Mouse (Mus musculus) stomach, embryonic 16.5 days (tissue): ENCODE results near the gene Prkch. TPM values are rescaled to one million over a fixed set of nuclear protein-coding genes. Genes with fewer than 3 reads are reported as not detected.

ENCODE experiments used
- ATAC-seq: fragments of 200-750 bp; cut with Nextera tagmentation; 2 replicates; pipeline ENCODE4 v1.8.0; 2017; ENCODE audit warnings: moderate number of reproducible peaks, moderate TSS enrichment; ENCODE audit not compliant: insufficient read depth, low FRiP score
- H3K27ac ChIP-seq: fragments of 300-500 bp; sonication (generic); 2 replicates; pipeline ENCODE4 v1.5.1; 2014; ENCODE audit warnings: low read length
- H3K27me3 ChIP-seq: fragments of 300-500 bp; sonication (generic); 2 replicates; pipeline ENCODE4 v1.6.1; 2014; ENCODE audit warnings: low read length, control low read depth, mixed read lengths; ENCODE audit not compliant: control insufficient read depth, insufficient read depth
- H3K36me3 ChIP-seq: fragments of 300-500 bp; sonication (generic); 2 replicates; pipeline ENCODE4 v1.6.1; 2014; ENCODE audit warnings: low read length; ENCODE audit not compliant: control insufficient read depth, insufficient read depth
- H3K4me1 ChIP-seq: fragments of 300-500 bp; sonication (generic); 2 replicates; pipeline ENCODE4 v1.6.1; 2014; ENCODE audit warnings: low read length, control low read depth, mixed read lengths; ENCODE audit not compliant: control insufficient read depth, insufficient read depth
- H3K4me2 ChIP-seq: fragments of 300-500 bp; sonication (generic); 2 replicates; pipeline ENCODE4 v1.6.1; 2014; ENCODE audit warnings: low read depth, low read length, mixed read lengths
- H3K4me3 ChIP-seq: fragments of 300-500 bp; sonication (generic); replicated peaks from 2 replicates; pipeline ENCODE4 v1.5.1; 2014; ENCODE audit warnings: mild to moderate bottlenecking, low read length
- H3K9ac ChIP-seq: fragments of 300-500 bp; sonication (generic); 2 replicates; pipeline ENCODE4 v1.6.1; 2014; ENCODE audit warnings: low read length
- H3K9me3 ChIP-seq: fragments of 300-500 bp; sonication (generic); replicated peaks from 2 replicates; pipeline ENCODE4 v1.6.1; 2016; ENCODE audit warnings: low read length, control low read depth; ENCODE audit not compliant: control insufficient read depth
- WGBS: fragments of 180-500 bp; shearing (Covaris S2); extraction: QIAGEN DNeasy Blood & Tissue Kit; methylation state at CpG from one replicate; pipeline ENCODE4 v1.1.7; 2014; 5-methylcytosine and 5-hydroxymethylcytosine counted together
- polyA plus RNA-seq: library from polyadenylated mRNA; unstranded; fragments of >200 nt; fragmentation: Nextera tagmentation; extraction: Ambion mirVana; gene quantifications from 2 replicates; pipeline ENCODE4 v1.2.1, GENCODE M21; 2015

Prkch gene
- polyA plus RNA-seq, 1 experiment from 2014 or later = 9.8 TPM

DNA sequence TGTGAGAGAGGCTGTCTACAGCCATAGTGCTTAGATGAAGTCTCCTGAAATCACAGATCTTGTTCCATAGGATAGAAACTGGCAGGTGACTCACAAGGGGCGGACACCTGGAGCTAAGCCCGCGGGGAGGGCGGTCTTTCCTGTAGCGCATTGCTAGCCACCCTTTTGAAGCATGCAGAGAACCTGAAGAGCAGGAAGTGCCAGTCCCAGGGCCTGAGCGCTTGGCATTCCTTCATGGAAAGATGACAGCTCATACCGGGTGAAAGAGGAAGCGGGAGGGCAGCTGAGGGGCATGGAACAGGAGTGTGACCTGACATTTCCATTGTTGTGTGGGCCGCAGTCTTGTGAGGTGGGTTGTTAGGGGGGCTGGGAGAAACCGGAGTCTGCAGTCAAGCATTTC, 33.1 kb downstream of the Prkch start:
- Histone ChIP-seq H3K9me3 (no peaks in the 10 kb centered on the region), H3K4me2 (peak overlapping the region; percentile 31; the same call in 1 of the 2 replicates), H3K9ac (no peak overlapping the region), H3K4me1 (0 out of 2 replicates have a peak, but pooled peaks cover 6% of the 10 kb centered on the region), H3K27me3 (no peaks in the 10 kb centered on the region), H3K27ac (peak overlapping the region; percentile 72), H3K36me3 (no peaks in the 10 kb centered on the region), H3K4me3 (no peak overlapping the region)
- WGBS = 31% methylated on average over 10 of the region's 10 CpGs
- ATAC-seq = peak; percentile 90

DNA sequence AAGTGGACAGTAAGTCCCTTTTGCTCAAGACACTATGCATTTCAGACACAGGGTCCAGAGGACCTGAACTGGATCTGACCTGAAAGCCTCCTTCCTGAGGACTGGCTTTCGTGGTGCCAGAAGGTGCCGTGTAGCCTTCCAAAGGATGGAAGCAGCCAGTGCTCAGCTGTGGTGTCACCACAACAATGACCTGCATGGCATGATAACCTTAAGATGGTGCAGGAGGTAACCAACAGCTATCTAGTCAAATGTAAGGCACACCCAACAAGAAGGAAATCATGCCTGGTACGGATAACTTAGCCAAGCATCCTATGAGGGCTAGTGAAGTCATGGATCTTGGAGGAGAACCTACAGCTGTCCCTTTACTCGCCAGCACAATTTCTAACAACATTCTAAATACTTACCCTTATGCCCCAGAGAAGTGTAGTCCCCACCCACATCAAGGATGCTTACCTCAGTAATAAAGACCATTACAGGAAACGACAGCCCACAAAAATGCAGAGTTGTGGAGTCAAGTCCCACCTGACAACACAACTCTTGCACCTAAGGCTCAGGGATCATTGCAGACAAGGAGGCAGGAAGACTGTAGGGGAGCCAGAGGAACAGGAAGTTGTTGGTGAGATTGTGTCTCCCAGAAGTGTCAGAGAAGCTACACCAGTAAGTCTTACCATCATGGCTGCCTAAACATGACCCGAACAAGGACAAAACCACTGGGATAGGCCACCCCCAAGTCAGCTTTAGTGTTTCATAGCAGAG, 40.9 kb downstream of the Prkch start:
- Histone ChIP-seq H3K4me3 (no peak overlapping the region), H3K4me1 (no peaks in the 10 kb centered on the region), H3K4me2 (no peak overlapping the region), H3K9ac (no peak overlapping the region), H3K27me3 (no peaks in the 10 kb centered on the region), H3K36me3 (no peaks in the 10 kb centered on the region), H3K9me3 (no peaks in the 10 kb centered on the region), H3K27ac (no peak overlapping the region)
- WGBS = 82% methylated on average over 6 of the region's 6 CpGs
- ATAC-seq = no peak

- 86% methylated on average over 14 of the region's 14 CpGs for WGBS
- Histone ChIP-seq H3K4me3 (no peak overlapping the region), H3K9ac (no peak overlapping the region), H3K4me2 (no peak overlapping the region), H3K27me3 (no peaks in the 10 kb centered on the region), H3K9me3 (no peaks in the 10 kb centered on the region), H3K27ac (no peak overlapping the region), H3K4me1 (peaks cover 3% of the 10 kb centered on the region), H3K36me3 (no peaks in the 10 kb centered on the region)
- no peak for ATAC-seq
Measured at GRCm38 (mm10) chr12:73627902-73628301, 43.3 kb downstream of the Prkch start.

GRCm38 (mm10) chr12:73630596-73630995, 46.0 kb downstream of the Prkch start:
- Histone ChIP-seq H3K9me3 (no peaks in the 10 kb centered on the region), H3K4me3 (no peak overlapping the region), H3K27me3 (no peaks in the 10 kb centered on the region), H3K4me1 (peaks cover 7% of the 10 kb centered on the region), H3K4me2 (no peak overlapping the region), H3K9ac (no peak overlapping the region), H3K36me3 (no peaks in the 10 kb centered on the region), H3K27ac (no peak overlapping the region)
- WGBS = 67% methylated on average over 11 of the region's 11 CpGs
- ATAC-seq = no peak

DNA sequence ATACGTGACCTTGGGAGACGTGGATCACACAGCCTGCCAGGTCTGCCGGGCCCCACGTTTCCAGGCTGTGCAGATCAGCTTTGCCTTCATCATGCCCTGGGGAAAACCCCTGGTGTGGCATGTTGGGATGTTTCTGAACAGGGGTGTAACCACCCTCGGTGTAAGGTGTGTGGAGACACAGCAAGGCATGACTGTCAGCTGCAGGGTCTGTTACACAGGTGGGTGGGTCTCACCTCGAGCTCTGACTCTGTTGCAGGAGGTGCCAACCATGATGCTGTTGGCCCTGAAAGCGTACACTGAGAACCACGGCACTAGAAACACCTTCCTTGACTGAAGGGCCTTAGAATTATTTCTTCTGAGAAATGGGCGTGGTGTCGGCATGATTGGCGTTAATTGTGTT, 46.6 kb downstream of the Prkch start:
- Histone ChIP-seq H3K4me2 (no peak overlapping the region), H3K27me3 (no peaks in the 10 kb centered on the region), H3K27ac (no peak overlapping the region), H3K4me1 (peaks cover 7% of the 10 kb centered on the region), H3K9me3 (no peaks in the 10 kb centered on the region), H3K36me3 (no peaks in the 10 kb centered on the region), H3K9ac (no peak overlapping the region), H3K4me3 (no peak overlapping the region)
- 62% methylated on average over 11 of the region's 11 CpGs for WGBS
- no peak for ATAC-seq

- H3K36me3 ChIP-seq = no peaks in the 10 kb centered on the region
- H3K4me3 ChIP-seq = no peak overlapping the region
- peaks cover 7% of the 10 kb centered on the region for H3K4me1 ChIP-seq
- no peak overlapping the region for H3K9ac ChIP-seq
- no peak overlapping the region for H3K4me2 ChIP-seq
- peak; percentile 44; the same call in 1 of the 2 replicates for ATAC-seq
- no peaks in the 10 kb centered on the region for H3K9me3 ChIP-seq
- no peaks in the 10 kb centered on the region for H3K27me3 ChIP-seq
- H3K27ac ChIP-seq = no peak overlapping the region
- 16% methylated on average over 8 of the region's 8 CpGs for WGBS
Measured at GRCm38 (mm10) chr12:73632671-73633244, 48.2 kb downstream of the Prkch start.

GRCm38 (mm10) chr12:73633707-73634106, 49.1 kb downstream of the Prkch start:
- WGBS = 77% methylated on average over 4 of the region's 4 CpGs
- no peak overlapping the region for H3K27ac ChIP-seq
- H3K9me3 ChIP-seq = no peaks in the 10 kb centered on the region
- no peaks in the 10 kb centered on the region for H3K27me3 ChIP-seq
- no peak overlapping the region for H3K9ac ChIP-seq
- no peaks in the 10 kb centered on the region for H3K36me3 ChIP-seq
- ATAC-seq = no peak
- no peak overlapping the region for H3K4me3 ChIP-seq
- H3K4me1 ChIP-seq = peaks cover 7% of the 10 kb centered on the region
- H3K4me2 ChIP-seq = no peak overlapping the region

DNA sequence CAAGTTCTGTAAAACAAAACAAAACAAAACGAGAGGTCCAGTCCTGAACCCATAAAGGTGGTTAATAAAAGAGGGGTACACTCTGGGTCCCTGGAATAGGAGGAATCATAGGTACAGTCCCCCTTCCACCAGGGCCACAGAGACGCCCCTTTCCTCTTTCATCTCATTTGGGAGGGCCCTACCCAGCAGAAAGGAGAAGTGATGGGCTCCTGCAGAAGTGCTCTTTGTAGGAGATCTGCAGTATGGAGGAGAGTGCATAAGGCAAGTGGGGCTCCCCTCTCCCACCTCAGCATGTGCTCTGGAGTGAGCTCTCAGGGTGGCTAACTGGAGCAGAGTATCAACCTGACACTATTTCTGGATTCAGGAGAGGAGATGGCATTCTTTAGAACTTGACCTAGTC, 55.0 kb downstream of the Prkch start:
- no peaks in the 10 kb centered on the region for H3K27me3 ChIP-seq
- no peaks in the 10 kb centered on the region for H3K4me1 ChIP-seq
- H3K9me3 ChIP-seq = no peaks in the 10 kb centered on the region
- H3K9ac ChIP-seq = no peak overlapping the region
- no peak overlapping the region for H3K4me2 ChIP-seq
- no peaks in the 10 kb centered on the region for H3K36me3 ChIP-seq
- ATAC-seq = no peak
- no peak overlapping the region for H3K4me3 ChIP-seq
- 71% methylated on average over 2 of the region's 2 CpGs for WGBS
- no peak overlapping the region for H3K27ac ChIP-seq

GRCm38 (mm10) chr12:73641183-73641582, 56.6 kb downstream of the Prkch start:
- no peaks in the 10 kb centered on the region for H3K9me3 ChIP-seq
- no peak overlapping the region for H3K9ac ChIP-seq
- no peaks in the 10 kb centered on the region for H3K36me3 ChIP-seq
- no peak overlapping the region for H3K4me2 ChIP-seq
- no peak overlapping the region for H3K27ac ChIP-seq
- H3K27me3 ChIP-seq = no peaks in the 10 kb centered on the region
- no peaks in the 10 kb centered on the region for H3K4me1 ChIP-seq
- WGBS = 84% methylated on average over 13 of the region's 13 CpGs
- no peak for ATAC-seq
- H3K4me3 ChIP-seq = no peak overlapping the region
